Mouse (Mus musculus): ENCODE data around the gene Oit1. TPM values are rescaled to one million over a fixed set of nuclear protein-coding genes. Genes with fewer than 3 reads are reported as not detected.
A peak's percentile ranks its signal among the peaks of the same experiment; 100 is the strongest.

Gene Oit1
- total RNA-seq, 2 experiments from 2014 or later = not detected

DNA sequence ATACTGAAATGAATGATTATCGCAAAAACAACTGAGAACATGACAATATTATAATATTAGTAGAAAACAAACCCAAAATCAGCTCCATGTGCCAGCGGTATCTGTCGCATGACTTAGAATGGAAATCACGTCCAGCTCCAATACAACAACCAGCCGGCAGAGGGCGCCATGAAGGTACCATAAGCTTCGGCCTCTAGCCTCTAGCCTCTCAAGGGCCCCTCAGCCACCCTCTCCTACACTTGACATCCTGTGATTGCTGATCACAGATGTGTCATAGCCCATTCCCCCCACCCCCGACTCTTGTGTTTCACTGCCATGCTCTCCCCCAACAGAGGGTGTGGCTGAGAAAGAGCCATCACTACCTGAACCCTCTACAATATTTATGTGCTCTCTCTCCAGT, 78.3 kb downstream of the Oit1 start:
- peak; percentile 70 to 73 for DNase-seq

Other genes starting within 250 kb of the Oit1 start
- gene Pdhb, start 205.7 kb downstream of the Oit1 start, total RNA-seq (2021) = 100 to 1,000 TPM; 349 to 451 TPM
- 10 to 100 TPM; 14.3 to 15.2 TPM for gene Kctd6, start 164.6 kb downstream of the Oit1 start, total RNA-seq (2021)
- gene Acox2, start 119.4 kb downstream of the Oit1 start, total RNA-seq (2021) = under 1 TPM; 0.50 to 0.92 TPM
- 1 to 10 TPM; 2.1 to 6.1 TPM for gene Fam107a, start 60.7 kb downstream of the Oit1 start, total RNA-seq (2021)